Mouse (Mus musculus) forebrain, postnatal 0 days (tissue): ENCODE measurements at regions not wholly inside any gene's neighbourhood (a gene's known extent, or its start where the extent isn't known, plus 50 kb on each side); places are given as distances from the start of the nearest gene placed in this dataset.

Experiments used
- ATAC-seq: fragments of 200-750 bp; cut with Nextera tagmentation; 2 replicates; pipeline ENCODE4 v1.8.0; 2017; ENCODE audit warnings: mild to moderate bottlenecking, moderate library complexity
- DNase-seq: peaks from one replicate; pipeline ENCODE4 v3.0.0-alpha.2; 2015
- H3K27ac ChIP-seq: fragments of 300-500 bp; sonication (generic); 2 replicates; pipeline ENCODE4 v1.5.1; 2014; ENCODE audit warnings: low read depth, mild to moderate bottlenecking, antibody characterized with exemption, low read length, moderate library complexity, mixed read lengths
- H3K27me3 ChIP-seq: fragments of 300-500 bp; sonication (generic); 2 replicates; pipeline ENCODE4 v1.6.1; 2014; ENCODE audit warnings: mild to moderate bottlenecking, low read length, mixed read lengths; ENCODE audit not compliant: insufficient read depth
- H3K36me3 ChIP-seq: fragments of 300-500 bp; sonication (generic); 2 replicates; pipeline ENCODE4 v1.6.1; 2014; ENCODE audit warnings: mild to moderate bottlenecking, moderate library complexity; ENCODE audit not compliant: insufficient read depth
- H3K4me1 ChIP-seq: fragments of 300-500 bp; sonication (generic); 2 replicates; pipeline ENCODE4 v1.6.1; 2014; ENCODE audit warnings: antibody characterized with exemption; ENCODE audit not compliant: insufficient read depth
- H3K4me2 ChIP-seq: fragments of 300-500 bp; sonication (generic); 2 replicates; pipeline ENCODE4 v1.6.1; 2014; ENCODE audit warnings: low read depth, mild to moderate bottlenecking, moderate library complexity
- H3K4me3 ChIP-seq: fragments of 300-500 bp; sonication (generic); 2 replicates; pipeline ENCODE4 v1.5.1; 2014; ENCODE audit warnings: low read depth, low read length, mixed read lengths
- H3K9ac ChIP-seq: fragments of 300-500 bp; sonication (generic); 2 replicates; pipeline ENCODE4 v1.6.1; 2014; ENCODE audit warnings: mild to moderate bottlenecking
- H3K9me3 ChIP-seq: fragments of 300-500 bp; sonication (generic); 2 replicates; pipeline ENCODE4 v1.6.1; 2016; ENCODE audit warnings: low read length
- CTCF ChIP-seq: sonication (generic); IDR thresholded peaks from 2 replicates; pipeline ENCODE4 v1.5.1; 2016; ENCODE audit warnings: antibody characterized with exemption, control low read depth, low read depth
- WGBS: fragments of 180-500 bp; shearing (Covaris S2); extraction: QIAGEN DNeasy Blood & Tissue Kit; methylation state at CpG from one replicate; pipeline ENCODE4 v1.1.7; 2014; 5-methylcytosine and 5-hydroxymethylcytosine counted together

- 0 out of 2 replicates have a peak, but pooled peaks cover 7% of the 10 kb centered on the region for H3K4me1 ChIP-seq
- H3K9me3 ChIP-seq, result no peaks in the 10 kb centered on the region
- H3K9ac ChIP-seq, result no peak overlapping the region
- H3K27me3 ChIP-seq, result no peaks in the 10 kb centered on the region
- H3K36me3 ChIP-seq, result no peaks in the 10 kb centered on the region
- H3K4me2 ChIP-seq, result no peak overlapping the region
- DNase-seq, result peak; percentile 36
- no peak overlapping the region for H3K4me3 ChIP-seq
- 59% methylated on average over 3 of the region's 3 CpGs for WGBS
- H3K27ac ChIP-seq, result 0 out of 2 replicates have a peak overlapping the region, but pooled peaks have one; percentile 16
- TF ChIP-seq CTCF, result no peak
- ATAC-seq, result no peak
Observed at GRCm38 (mm10) chr9:103849079-103849478, 87.4 kb upstream of the Tmem108 start.

GRCm38 (mm10) chr9:103852691-103853090, 91.1 kb upstream of the Tmem108 start:
- WGBS, result 60% methylated on average over 2 of the region's 2 CpGs
- H3K4me3 ChIP-seq, result no peak overlapping the region
- no peak overlapping the region for H3K27ac ChIP-seq
- peak; percentile 37 for TF ChIP-seq CTCF
- 0 out of 2 replicates have a peak, but pooled peaks cover 7% of the 10 kb centered on the region for H3K4me1 ChIP-seq
- H3K27me3 ChIP-seq, result no peaks in the 10 kb centered on the region
- no peak overlapping the region for H3K9ac ChIP-seq
- DNase-seq (peak; percentile 38), ATAC-seq (peak; percentile 61)
- H3K36me3 ChIP-seq, result no peaks in the 10 kb centered on the region
- H3K9me3 ChIP-seq, result no peaks in the 10 kb centered on the region
- H3K4me2 ChIP-seq, result no peak overlapping the region

GRCm38 (mm10) chr9:103860658-103861377, 99.2 kb upstream of the Tmem108 start:
- Histone ChIP-seq H3K27ac (no peak overlapping the region), H3K4me2 (no peak overlapping the region), H3K4me3 (no peak overlapping the region), H3K27me3 (no peaks in the 10 kb centered on the region), H3K9me3 (no peaks in the 10 kb centered on the region), H3K36me3 (no peaks in the 10 kb centered on the region), H3K4me1 (no peaks in the 10 kb centered on the region), H3K9ac (no peak overlapping the region)
- no peak for DNase-seq
- WGBS, result 38% methylated on average over 12 of the region's 12 CpGs
- no peak for ATAC-seq
- no peak for TF ChIP-seq CTCF

GRCm38 (mm10) chr9:103862493-103862892, 100.9 kb upstream of the Tmem108 start:
- ATAC-seq, result no peak
- peaks cover 2% of the 10 kb centered on the region; the same call in 1 of the 2 replicates for H3K4me1 ChIP-seq
- TF ChIP-seq CTCF, result no peak
- DNase-seq, result no peak
- H3K9ac ChIP-seq, result no peak overlapping the region
- peak overlapping the region; percentile 35; the same call in 1 of the 2 replicates for H3K27ac ChIP-seq
- H3K36me3 ChIP-seq, result no peaks in the 10 kb centered on the region
- WGBS, result 90% methylated on average over 7 of the region's 7 CpGs
- no peak overlapping the region for H3K4me3 ChIP-seq
- no peak overlapping the region for H3K4me2 ChIP-seq
- no peaks in the 10 kb centered on the region for H3K27me3 ChIP-seq
- H3K9me3 ChIP-seq, result no peaks in the 10 kb centered on the region

- Histone ChIP-seq H3K9ac (no peak overlapping the region), H3K4me3 (no peak overlapping the region), H3K36me3 (no peaks in the 10 kb centered on the region), H3K4me1 (peaks cover 6% of the 10 kb centered on the region; the same call in 1 of the 2 replicates), H3K27me3 (no peaks in the 10 kb centered on the region), H3K27ac (peak overlapping the region; percentile 67), H3K4me2 (no peak overlapping the region), H3K9me3 (no peaks in the 10 kb centered on the region)
- no peak for TF ChIP-seq CTCF
- WGBS, result 34% methylated on average over 9 of the region's 9 CpGs
- ATAC-seq, result peak; percentile 47; the same call in 1 of the 2 replicates
- peak; percentile 67 for DNase-seq
Observed at GRCm38 (mm10) chr9:103867433-103868209, 106.0 kb upstream of the Tmem108 start.

- Histone ChIP-seq H3K36me3 (no peaks in the 10 kb centered on the region), H3K9ac (no peak overlapping the region), H3K27ac (no peak overlapping the region), H3K9me3 (no peaks in the 10 kb centered on the region), H3K27me3 (no peaks in the 10 kb centered on the region), H3K4me1 (peaks cover 6% of the 10 kb centered on the region; the same call in 1 of the 2 replicates), H3K4me3 (no peak overlapping the region), H3K4me2 (no peak overlapping the region)
- no peak for TF ChIP-seq CTCF
- DNase-seq, result no peak
- 89% methylated on average over 2 of the region's 2 CpGs for WGBS
- no peak for ATAC-seq
Observed at GRCm38 (mm10) chr9:103869276-103869675, 107.6 kb upstream of the Tmem108 start.

GRCm38 (mm10) chr9:103872119-103872518, 110.5 kb upstream of the Tmem108 start:
- Histone ChIP-seq H3K9ac (no peak overlapping the region), H3K9me3 (no peaks in the 10 kb centered on the region), H3K4me1 (peaks cover 6% of the 10 kb centered on the region; the same call in 1 of the 2 replicates), H3K4me2 (no peak overlapping the region), H3K4me3 (no peak overlapping the region), H3K27ac (no peak overlapping the region), H3K36me3 (no peaks in the 10 kb centered on the region), H3K27me3 (no peaks in the 10 kb centered on the region)
- DNase-seq (no peak), ATAC-seq (no peak)
- TF ChIP-seq CTCF, result no peak
- WGBS, result 72% methylated on average over 1 of the region's 1 CpGs
